Mouse (Mus musculus) spleen, adult 2 months (tissue): ENCODE results near the gene Krt39.

Source experiments
- CTCF ChIP-seq: fragments of 200-500 bp; IDR thresholded peaks from 2 replicates; pipeline ENCODE4 v1.5.1; 2011; ENCODE audit warnings: mild to moderate bottlenecking, inconsistent platforms; ENCODE audit not compliant: insufficient read depth, insufficient read length, insufficient replicate concordance; ENCODE audit errors: extremely low read depth
- POLR2A ChIP-seq: fragments of 200-500 bp; IDR thresholded peaks from 2 replicates; pipeline ENCODE4 v1.6.1; 2011; ENCODE audit warnings: low read depth, low read length, inconsistent platforms

DNA sequence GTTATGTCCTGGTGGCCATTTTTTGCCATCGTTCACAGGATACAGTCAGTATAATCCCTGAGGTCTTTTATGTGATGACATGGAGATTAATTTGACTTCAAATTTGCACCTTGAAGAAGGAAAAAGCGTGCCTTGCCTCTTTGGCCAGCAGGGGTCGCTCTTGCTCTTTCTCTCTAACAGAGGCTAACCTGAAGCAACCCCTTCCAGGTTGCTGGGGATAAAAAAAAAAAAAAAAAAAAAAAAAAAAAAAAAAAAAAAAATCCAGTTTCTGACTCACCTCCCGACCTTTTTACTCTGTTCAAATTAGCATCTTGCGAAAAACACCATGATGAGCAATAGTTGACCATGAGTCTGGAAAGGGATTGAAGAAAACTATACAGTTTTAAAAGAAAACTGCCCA is 56.3 kb downstream of the Krt39 start:
- TF ChIP-seq POLR2A (no peak), CTCF (peak; percentile 73; the same call in 1 of the 2 replicates)
